Mouse (Mus musculus): ENCODE measurements around the gene Sohlh2.

DNA sequence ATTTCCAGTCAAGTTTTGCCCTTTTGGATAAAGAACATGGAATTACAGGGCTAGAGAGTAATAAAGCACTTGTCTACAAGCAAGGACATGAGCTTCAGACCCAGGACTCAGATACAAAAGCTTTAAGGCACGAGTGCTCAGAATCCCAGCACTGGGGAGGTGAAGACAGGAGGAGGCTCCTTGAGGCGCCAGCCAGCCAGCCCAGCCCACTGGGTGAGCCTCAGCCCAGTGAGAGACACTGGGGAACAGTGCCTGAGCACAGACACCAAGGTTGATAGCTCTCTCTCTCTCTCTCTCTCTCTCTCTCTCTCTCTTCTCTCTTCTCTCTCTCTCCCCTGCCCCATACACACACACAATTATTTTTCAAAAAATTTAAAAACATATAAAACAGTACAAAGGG is 11.5 kb downstream of the Sohlh2 start:
- TF ChIP-seq CTCF (IDR thresholded peaks at IDR 0.05; ENCODE audit: extremely low read depth, insufficient read length, insufficient replicate concordance, low read depth, low read length): no peak
- TF ChIP-seq POLR2A (IDR thresholded peaks at IDR 0.05; ENCODE audit: low read depth, low read length): no peak
